Mouse (Mus musculus) retina, embryonic 14.5 days (tissue): ENCODE measurements around the gene Dcaf5.
A peak's percentile ranks its signal among the peaks of the same experiment; 100 is the strongest.

ENCODE experiments used
- DNase-seq: peaks from one replicate; pipeline ENCODE4 v3.0.0-alpha.2; 2015; ENCODE audit warnings: low spot score

Dcaf5 gene

GRCm38 (mm10) chr12:80334162-80334561 lies 102.2 kb downstream of the Dcaf5 start:
- DNase-seq, result no peak

DNA sequence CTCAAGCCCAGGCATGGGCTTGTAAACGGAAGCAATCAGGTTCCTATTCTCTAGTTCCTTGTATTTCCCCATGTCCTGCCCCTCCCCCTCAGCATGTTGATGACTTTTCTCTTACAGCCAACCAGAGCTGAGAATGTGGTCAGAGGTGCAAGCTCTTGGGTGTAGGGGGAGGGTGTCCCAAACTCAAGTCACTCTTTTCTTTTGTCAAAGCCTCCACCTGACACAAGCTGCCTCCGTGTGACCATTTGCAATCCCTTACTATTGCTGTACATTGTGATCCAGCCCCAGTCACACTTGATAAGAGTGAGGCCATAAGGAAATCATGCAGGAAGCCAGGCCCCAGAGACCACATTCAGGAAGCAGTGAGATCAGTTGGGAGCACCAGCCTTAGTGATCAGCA lies 104.8 kb downstream of the Dcaf5 start:
- DNase-seq, result no peak

- DNase-seq, result no peak
These were observed 105.6 kb downstream of the Dcaf5 start for GRCm38 (mm10) chr12:80330819-80331218.

DNA sequence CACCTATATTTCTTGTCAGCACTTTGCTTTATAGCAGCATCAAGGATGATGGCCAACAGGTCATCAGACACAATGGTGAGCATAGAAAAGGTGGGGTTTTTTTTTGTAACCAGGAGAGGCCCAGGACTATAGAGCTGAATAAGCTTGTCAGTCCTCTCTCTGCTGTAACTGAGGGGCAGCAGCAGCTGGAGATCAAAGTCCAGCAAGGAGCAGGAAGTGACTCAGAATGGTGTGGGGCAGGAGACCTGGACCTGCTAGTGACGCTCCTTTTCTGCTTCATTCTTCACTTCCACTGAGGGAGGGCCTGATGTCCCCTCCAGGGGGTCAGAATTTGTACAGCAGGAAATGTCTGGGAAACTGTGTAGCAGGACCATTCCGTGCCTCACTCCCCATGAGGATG lies 106.8 kb downstream of the Dcaf5 start:
- DNase-seq, result no peak

DNA sequence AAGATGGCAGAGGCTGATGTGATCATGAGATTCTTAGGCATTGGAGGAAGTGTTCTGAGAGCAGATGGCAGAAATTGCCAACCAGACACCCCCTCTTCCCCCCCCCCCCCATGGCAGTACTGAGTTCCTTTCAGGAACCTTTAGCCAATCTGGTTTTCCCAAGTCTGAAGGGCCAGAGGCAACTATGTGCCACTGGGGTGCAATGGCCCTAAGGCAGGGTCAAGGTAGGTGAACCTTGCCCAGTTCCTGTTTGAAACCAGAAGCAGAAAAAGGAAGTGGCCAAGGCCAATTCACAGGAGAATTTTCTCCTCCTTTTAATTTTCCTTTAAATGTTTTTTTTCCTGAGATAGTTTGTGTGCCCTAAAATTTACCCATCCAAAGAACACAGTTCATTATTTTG lies 110.4 kb downstream of the Dcaf5 start:
- no peak for DNase-seq

DNA sequence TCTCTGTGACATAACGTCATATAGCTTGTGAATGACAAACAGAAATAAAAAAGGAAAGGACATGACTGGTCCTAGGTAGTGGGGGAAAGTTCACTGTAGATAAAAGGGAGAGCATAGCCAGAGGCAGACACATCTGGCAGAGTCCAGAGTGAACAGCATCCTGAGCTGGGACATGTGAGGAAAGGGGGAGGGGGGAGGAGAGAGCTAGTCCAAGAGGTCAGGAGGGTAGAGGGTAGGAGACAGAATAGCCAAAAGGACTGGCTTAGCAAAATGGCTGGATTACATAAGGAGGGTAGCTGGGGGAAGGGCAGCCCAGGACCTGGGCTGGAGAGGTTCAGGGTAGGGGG lies 111.6 kb downstream of the Dcaf5 start:
- no peak for DNase-seq

DNA sequence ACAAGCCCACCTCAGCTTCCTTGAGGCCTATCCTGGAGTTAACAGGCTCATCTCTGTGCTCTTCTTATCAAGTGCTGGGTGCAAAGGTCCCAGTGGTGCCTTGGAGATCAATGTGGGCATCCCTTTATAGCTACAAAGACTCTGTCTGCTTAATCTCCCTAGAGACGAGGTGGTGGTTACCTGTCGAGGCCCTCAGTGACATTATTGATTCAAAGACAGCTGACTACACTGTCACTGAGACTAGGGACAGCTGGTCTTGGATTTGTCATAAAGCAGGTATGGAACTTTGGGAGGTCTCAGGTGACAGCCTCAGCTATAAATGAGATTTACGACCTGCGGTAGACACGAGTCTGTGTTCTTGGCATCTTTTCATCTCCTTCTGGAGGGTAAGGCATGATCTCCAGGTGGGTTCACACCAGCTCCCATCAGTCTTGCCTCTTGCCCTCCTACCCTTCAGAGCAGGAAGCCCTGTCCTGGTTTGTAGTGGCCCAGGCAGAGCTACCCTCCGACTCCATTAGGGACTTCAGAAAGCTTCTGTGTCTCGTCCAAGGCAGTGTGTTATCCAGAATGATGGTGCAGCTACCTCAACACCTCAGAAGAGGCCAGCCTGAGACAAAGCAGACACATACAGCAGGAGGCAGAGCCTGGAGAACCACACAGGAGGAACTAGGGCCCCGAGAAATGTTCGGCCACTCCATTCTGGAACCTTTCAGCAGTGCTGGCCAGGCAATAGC lies 112.2 kb downstream of the Dcaf5 start:
- no peak for DNase-seq

DNA sequence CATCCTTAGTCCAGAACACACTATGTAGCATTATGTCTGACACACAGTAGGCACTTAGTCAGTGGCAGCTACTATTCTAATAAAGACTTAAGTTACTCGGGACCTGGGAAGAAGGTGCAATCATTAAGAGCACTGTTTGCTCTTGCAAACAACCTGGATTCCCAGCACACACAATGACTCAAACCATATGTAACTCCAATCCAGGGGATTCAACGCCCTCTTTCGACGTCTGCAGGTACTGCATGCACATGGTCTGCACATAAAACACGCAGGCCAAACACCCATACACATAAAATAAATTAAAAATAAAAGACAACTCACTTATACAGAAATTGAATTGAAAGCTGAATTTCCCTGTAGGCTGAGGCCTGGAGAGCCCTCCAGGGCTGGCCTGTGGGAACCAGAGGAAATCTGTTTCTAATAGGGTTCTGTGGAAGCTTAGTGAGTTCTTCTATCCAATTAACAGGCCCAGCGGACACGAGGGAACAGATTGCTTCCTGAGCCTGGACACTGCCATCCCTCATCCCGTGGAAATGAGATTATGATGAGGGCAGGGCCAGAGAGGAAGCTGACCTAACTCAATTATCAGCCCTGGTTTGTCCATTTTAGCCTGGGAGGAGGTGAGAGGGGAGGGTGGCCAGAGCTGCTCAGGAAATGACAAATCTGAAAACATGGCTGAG lies 112.9 kb downstream of the Dcaf5 start:
- peak; percentile 15 for DNase-seq

DNA sequence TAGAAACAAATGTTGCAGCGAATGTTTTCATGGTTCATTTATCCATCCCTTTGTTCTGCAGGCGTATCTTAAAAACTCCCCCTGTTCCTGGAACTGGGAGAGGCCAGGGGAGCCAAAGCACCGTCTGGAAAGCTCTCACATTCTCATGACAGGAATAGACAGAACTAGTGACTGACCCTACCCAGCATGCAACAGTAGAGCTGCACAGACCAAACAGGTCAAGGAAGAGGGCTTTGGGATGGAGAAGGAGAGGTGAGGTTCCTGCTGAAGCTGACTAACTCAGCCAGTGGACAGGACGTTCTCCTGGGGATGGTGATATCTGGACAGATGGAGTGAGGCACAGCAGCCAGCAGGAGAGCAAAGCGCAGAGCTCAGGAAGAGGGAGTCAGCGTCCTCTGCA lies 113.9 kb downstream of the Dcaf5 start:
- DNase-seq, result no peak

GRCm38 (mm10) chr12:80319062-80319461 lies 117.3 kb downstream of the Dcaf5 start:
- no peak for DNase-seq

DNA sequence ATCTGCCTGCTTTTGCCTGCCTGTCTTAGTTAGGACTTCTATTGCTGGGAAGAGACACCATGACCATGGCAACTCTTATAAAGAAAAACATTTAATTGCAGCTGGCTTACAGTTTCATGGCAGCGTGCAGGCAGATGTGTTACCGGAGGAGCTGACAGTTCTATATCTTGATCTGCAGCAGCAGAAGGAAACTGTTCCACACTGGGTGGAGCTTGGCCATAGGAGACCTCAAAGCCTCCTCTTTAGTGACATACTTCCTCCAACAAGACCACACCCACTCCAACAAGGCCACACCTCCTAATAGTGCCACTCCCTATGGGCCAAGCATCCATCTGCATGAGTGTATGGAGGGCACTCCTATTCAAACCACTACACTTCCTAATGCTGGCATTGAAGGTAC lies 121.1 kb downstream of the Dcaf5 start:
- DNase-seq, result no peak

DNA sequence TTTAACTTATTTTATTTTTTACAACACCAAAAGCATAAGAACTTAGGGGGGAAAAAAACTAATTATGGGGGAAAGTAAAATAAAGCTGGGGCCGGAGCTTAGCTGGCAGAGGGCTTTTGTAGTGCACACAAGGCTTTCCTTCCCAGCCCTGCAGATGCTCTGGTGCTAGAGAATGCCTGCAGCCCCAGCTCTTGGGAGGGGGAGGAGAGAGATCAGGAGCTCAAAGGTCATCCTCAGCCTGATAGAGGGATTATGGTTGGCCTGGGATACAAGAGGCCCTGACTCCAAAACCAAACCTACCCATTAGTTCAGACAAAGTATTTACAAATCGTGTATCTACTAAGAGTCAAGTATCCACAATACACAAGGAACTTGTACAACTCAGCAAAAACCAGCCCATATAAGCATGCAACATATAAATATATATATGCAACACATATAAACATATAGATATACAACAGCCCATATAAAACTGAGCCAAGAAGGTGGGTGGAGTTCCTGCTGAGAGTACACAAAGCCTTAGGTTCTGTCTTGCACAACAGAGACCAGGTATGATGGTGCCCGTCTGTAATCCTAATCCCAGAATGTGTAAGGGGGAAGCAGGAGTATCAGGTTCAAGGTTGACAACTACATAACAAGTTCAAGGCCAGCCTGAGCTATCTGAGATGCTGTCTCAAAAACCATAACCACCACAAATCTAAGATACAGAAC lies 124.3 kb downstream of the Dcaf5 start:
- DNase-seq, result no peak

DNA sequence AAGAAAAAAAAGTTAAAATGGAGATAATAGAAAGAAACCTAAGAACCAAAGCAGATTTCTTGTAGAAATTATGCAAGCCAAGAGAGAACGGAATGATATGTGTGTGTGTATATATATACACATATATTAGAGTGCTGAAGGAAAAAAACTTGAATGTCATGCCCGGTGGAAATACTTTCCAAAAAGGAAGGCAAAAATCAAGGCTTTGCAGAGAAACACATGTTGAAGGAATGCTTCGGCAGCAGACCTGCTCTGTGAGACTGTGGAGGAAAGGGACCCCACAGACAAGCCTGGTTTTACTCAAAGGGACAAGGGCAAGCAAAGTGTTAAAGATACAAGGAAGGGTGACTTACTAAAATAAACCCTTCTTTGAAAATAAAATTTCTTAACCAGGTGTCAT lies 128.8 kb downstream of the Dcaf5 start:
- no peak for DNase-seq

- no peak for DNase-seq
These were observed 131.9 kb downstream of the Dcaf5 start for GRCm38 (mm10) chr12:80304518-80304917.

- DNase-seq, result no peak
These were observed 135.5 kb downstream of the Dcaf5 start for GRCm38 (mm10) chr12:80300833-80301456.

DNA sequence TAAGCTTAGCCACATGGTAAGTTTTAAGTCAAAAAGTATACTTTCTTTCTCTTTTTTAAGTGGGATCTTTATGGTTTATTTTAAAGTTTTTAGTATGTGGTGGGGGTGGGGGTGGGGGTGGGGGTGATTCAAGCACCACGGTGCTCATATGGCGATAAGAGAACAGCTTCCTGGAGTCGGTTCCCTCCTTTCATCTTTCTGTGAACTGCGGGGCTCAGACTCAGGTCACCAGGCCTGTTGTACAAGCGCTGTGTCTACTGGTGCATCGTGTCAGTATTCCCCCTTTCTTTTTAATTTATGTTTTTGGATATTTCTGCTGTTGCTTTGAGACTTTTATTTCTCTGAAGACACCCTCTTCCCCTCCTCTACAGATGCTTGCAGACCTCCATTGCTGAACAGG lies 137.7 kb downstream of the Dcaf5 start:
- DNase-seq, result no peak

- DNase-seq, result no peak
These were observed 144.4 kb downstream of the Dcaf5 start for GRCm38 (mm10) chr12:80291895-80292435.

GRCm38 (mm10) chr12:80290964-80291363 lies 145.4 kb downstream of the Dcaf5 start:
- no peak for DNase-seq

DNA sequence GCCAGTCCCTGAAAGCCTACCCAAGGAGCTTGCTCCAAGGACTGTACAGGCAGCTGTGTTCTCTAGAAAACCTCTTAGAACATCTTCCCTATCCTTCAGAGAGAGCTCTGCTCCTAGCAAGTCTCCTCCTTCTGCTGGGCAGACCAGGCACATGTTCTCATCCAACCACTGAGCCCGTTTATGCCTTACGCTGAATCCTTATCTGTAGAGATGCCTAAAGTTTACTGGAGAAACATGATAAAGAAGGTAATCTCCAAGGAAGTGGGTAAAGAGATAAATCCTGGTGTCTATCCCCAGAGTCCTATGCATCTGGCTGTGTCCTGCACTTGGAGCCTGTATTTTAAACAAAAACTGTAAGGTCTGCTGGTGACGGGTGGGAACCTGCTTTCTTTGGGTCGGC lies 145.9 kb downstream of the Dcaf5 start:
- DNase-seq, result no peak

- DNase-seq, result no peak
These were observed 146.7 kb downstream of the Dcaf5 start for GRCm38 (mm10) chr12:80289722-80290121.

GRCm38 (mm10) chr12:80285890-80286289 lies 150.5 kb downstream of the Dcaf5 start:
- DNase-seq, result no peak
